Mouse (Mus musculus) stomach, postnatal 0 days (tissue): ENCODE measurements around the gene Tex12.

Source experiments
- CTCF ChIP-seq: IDR thresholded peaks from 2 replicates; pipeline ENCODE4 v1.5.1; 2016; ENCODE audit warnings: antibody characterized with exemption, low read depth, mild to moderate bottlenecking, moderate library complexity
- EP300 ChIP-seq: optimal IDR thresholded peaks from 2 replicates; pipeline ENCODE3; 2016; ENCODE audit warnings: antibody characterized with exemption

DNA sequence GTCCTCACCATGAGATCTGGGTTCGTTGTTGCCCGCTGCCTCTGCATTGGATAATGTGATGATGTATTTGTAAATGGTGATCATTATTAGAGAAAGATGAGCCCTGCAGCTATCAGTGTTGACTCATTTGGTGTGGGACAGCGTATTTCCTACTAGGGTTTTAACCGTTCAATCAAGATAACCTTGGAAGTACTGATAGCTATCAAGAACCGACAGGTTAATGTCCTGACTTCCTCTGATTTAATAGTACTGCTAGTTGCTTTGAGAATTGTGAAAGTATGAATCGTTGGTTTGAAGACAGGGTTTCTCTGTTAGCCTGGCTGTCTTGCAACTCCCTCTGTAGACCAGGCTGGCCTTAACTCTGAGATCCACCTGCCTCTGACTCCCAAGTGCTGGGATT is 43.2 kb upstream of the Tex12 start:
- TF ChIP-seq CTCF (no peak), EP300 (no peak)
